Mouse (Mus musculus) heart, postnatal 0 days (tissue): ENCODE measurements around the gene Rnf166.

Source experiments
- CTCF ChIP-seq: IDR thresholded peaks from 2 replicates; pipeline ENCODE4 v1.5.1; 2016; ENCODE audit warnings: antibody characterized with exemption, control low read depth, low read depth
- EP300 ChIP-seq: IDR thresholded peaks from 2 replicates; pipeline ENCODE4 v1.6.1; 2016; ENCODE audit warnings: antibody characterized with exemption, low read depth

GRCm38 (mm10) chr8:122475580-122476320, at the start of gene Rnf166, which contains the start of gene Ctu2:
- TF ChIP-seq EP300 (0 out of 2 replicates have a peak, but pooled peaks have one; percentile 38), CTCF (no peak)
